Comparison of ENCODE assay signal across 18 mouse cellular contexts in the genomic region with DNA sequence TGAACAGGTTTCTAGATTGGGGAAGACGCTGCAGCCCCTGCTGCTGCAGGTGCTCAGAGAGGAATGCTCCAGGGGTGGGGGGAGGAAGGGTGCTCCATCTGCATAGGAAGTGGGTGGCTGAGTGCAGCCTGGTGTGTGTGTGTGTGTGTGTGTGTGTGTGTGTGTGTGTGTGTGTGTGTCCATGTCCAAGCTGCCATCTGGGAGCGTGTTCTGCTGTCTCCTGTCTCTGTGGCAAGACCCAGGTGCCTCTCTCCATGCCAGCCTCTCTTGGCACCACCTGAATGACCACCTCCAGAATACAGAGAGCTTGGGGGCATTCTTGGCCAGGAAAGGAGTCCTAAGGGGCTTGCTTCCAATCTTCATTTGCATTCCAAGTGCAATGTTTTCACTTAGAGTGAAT. TPM values are rescaled to one million over a fixed set of nuclear protein-coding genes. Genes with fewer than 3 reads are reported as not detected.
DNase-seq lines count a peak whose midpoint lies in the region; ATAC-seq and TF ChIP-seq lines count a peak whose summit lies in the region.
"Had no signal": no experiment of that assay in that cellular context is flagged by ENCODE, and none has a peak within 500 bp of the region (broad histone marks: within the 10 kb centered on the region; RNA-seq: fewer than 3 reads in every experiment).

No protein-coding gene starts in this region.

- no peaks in the 10 kb centered on the region for H3K9me3 ChIP-seq in hindbrain, embryonic 10.5 days
- H3K9me3 ChIP-seq in hindbrain, embryonic 11.5 days (ENCODE audit: control insufficient read depth, low read length) = no peaks in the 10 kb centered on the region
- H3K9me3 ChIP-seq in forebrain, embryonic 15.5 days = no peaks in the 10 kb centered on the region
- H3K9me3 ChIP-seq in midbrain, embryonic 14.5 days (ENCODE audit: control insufficient read depth, low read length) = no peaks in the 10 kb centered on the region
- H3K9me3 ChIP-seq: heart, embryonic 10.5 days; lung, embryonic 15.5 days had no signal

- DNase-seq in hindbrain, embryonic 10.5 days (ENCODE audit: low spot score) = no peak
- DNase-seq in hindbrain, embryonic 11.5 days (ENCODE audit: low spot score) = no peak
- peak; percentile 88 for DNase-seq in brain, embryonic 14.5 days (ENCODE audit: low read depth)
- DNase-seq in midbrain, embryonic 14.5 days = no peak
- no peak for DNase-seq in cerebellum, postnatal 36 days
- DNase-seq in urinary bladder, postnatal 25 days (ENCODE audit: low spot score) = no peak
- DNase-seq: cerebellum, adult 8-10 months; gastrocnemius, postnatal 14 days; kidney, postnatal 25 days; right cerebral cortex, postnatal 4 days had no signal

- H3K4me1 ChIP-seq in hindbrain, embryonic 10.5 days (replicated peaks) = peaks cover 48% of the 10 kb centered on the region
- peaks cover 11% of the 10 kb centered on the region for H3K4me1 ChIP-seq in hindbrain, embryonic 11.5 days (replicated peaks; ENCODE audit: control insufficient read depth, insufficient read depth, low read length)
- H3K4me1 ChIP-seq in forebrain, embryonic 15.5 days = peaks cover 96% of the 10 kb centered on the region
- H3K4me1 ChIP-seq in midbrain, embryonic 14.5 days (ENCODE audit: control insufficient read depth, insufficient read depth, low read length) = peaks cover 47% of the 10 kb centered on the region

- H3K27ac ChIP-seq in hindbrain, embryonic 10.5 days = peak overlapping the region; percentile 25; the same call in 1 of the 2 replicates
- no peak overlapping the region for H3K27ac ChIP-seq in hindbrain, embryonic 11.5 days (ENCODE audit: low read depth, low read length)
- peak overlapping the region; percentile 95 for H3K27ac ChIP-seq in forebrain, embryonic 15.5 days (replicated peaks)
- H3K27ac ChIP-seq in midbrain, embryonic 14.5 days (replicated peaks; ENCODE audit: low read depth, low read length) = peak overlapping the region; percentile 74
- H3K27ac ChIP-seq: heart, embryonic 10.5 days; lung, embryonic 15.5 days had no signal

- H3K36me3 ChIP-seq in hindbrain, embryonic 10.5 days = no peaks in the 10 kb centered on the region
- no peaks in the 10 kb centered on the region for H3K36me3 ChIP-seq in hindbrain, embryonic 11.5 days (ENCODE audit: control insufficient read depth, insufficient read depth, low read length)
- H3K36me3 ChIP-seq in forebrain, embryonic 15.5 days = no peaks in the 10 kb centered on the region
- 0 out of 2 replicates have a peak, but pooled peaks cover 6% of the 10 kb centered on the region for H3K36me3 ChIP-seq in midbrain, embryonic 14.5 days (ENCODE audit: control insufficient read depth, insufficient read depth, low read length)
- H3K36me3 ChIP-seq: heart, embryonic 10.5 days; lung, embryonic 15.5 days had no signal

- no peak overlapping the region for H3K4me2 ChIP-seq in hindbrain, embryonic 11.5 days (replicated peaks; ENCODE audit: low read depth, low read length)
- H3K4me2 ChIP-seq in forebrain, embryonic 15.5 days (replicated peaks) = no peak overlapping the region
- H3K4me2 ChIP-seq in midbrain, embryonic 14.5 days (ENCODE audit: low read length) = no peak overlapping the region
- H3K4me2 ChIP-seq: liver, embryonic 11.5 days; lung, embryonic 15.5 days had no signal

- WGBS in hindbrain, embryonic 10.5 days = 41% methylated on average over 2 of the region's 2 CpGs
- WGBS in hindbrain, embryonic 11.5 days = 44% methylated on average over 2 of the region's 2 CpGs
- WGBS in forebrain, embryonic 15.5 days = 15% methylated on average over 2 of the region's 2 CpGs
- 27% methylated on average over 2 of the region's 2 CpGs for WGBS in midbrain, embryonic 14.5 days

- no peak for TF ChIP-seq CTCF in brain, embryonic 14.5 days (IDR thresholded peaks at IDR 0.05; ENCODE audit: borderline replicate concordance, extremely low read depth, insufficient read depth, insufficient read length)

- H3K27me3 ChIP-seq in hindbrain, embryonic 10.5 days (ENCODE audit: insufficient read depth, poor library complexity, severe bottlenecking) = peaks cover 99% of the 10 kb centered on the region
- peaks cover 29% of the 10 kb centered on the region for H3K27me3 ChIP-seq in hindbrain, embryonic 11.5 days (ENCODE audit: control insufficient read depth, insufficient read depth, low read length)
- no peaks in the 10 kb centered on the region for H3K27me3 ChIP-seq in forebrain, embryonic 15.5 days
- peaks cover 27% of the 10 kb centered on the region for H3K27me3 ChIP-seq in midbrain, embryonic 14.5 days (ENCODE audit: control insufficient read depth, insufficient read depth, low read length)

- no peak for ATAC-seq in hindbrain, embryonic 11.5 days (ENCODE audit: low FRiP score)
- peak; percentile 24; the same call in 1 of the 2 replicates for ATAC-seq in forebrain, embryonic 15.5 days (replicated peaks)
- ATAC-seq in midbrain, embryonic 14.5 days (ENCODE audit: low FRiP score, low TSS enrichment) = no peak
- no peak for ATAC-seq in granulocyte monocyte progenitor cell, adult 5-6 weeks (replicated peaks; ENCODE audit: poor library complexity, severe bottlenecking)
- ATAC-seq: intestine, postnatal 0 days had no signal

- TF ChIP-seq POLR2A in brain, embryonic 14.5 days (IDR thresholded peaks at IDR 0.05; ENCODE audit: borderline replicate concordance, extremely low read depth, insufficient read depth, insufficient read length, poor library complexity, severe bottlenecking) = no peak

- H3K4me3 ChIP-seq in hindbrain, embryonic 10.5 days = no peak overlapping the region
- no peak overlapping the region for H3K4me3 ChIP-seq in hindbrain, embryonic 11.5 days (ENCODE audit: low read depth, low read length)
- H3K4me3 ChIP-seq in forebrain, embryonic 15.5 days = no peak overlapping the region
- no peak overlapping the region for H3K4me3 ChIP-seq in midbrain, embryonic 14.5 days (replicated peaks; ENCODE audit: low read depth, low read length)
- H3K4me3 ChIP-seq: heart, embryonic 10.5 days; lung, embryonic 15.5 days; myocyte had no signal

- H3K9ac ChIP-seq in hindbrain, embryonic 11.5 days (ENCODE audit: low read depth, low read length) = no peak overlapping the region
- H3K9ac ChIP-seq in forebrain, embryonic 15.5 days (replicated peaks) = peak overlapping the region; percentile 3; the same call in 1 of the 2 replicates
- H3K9ac ChIP-seq in midbrain, embryonic 14.5 days (replicated peaks; ENCODE audit: low read length) = 0 out of 2 replicates have a peak overlapping the region, but pooled peaks have one; percentile 6
- H3K9ac ChIP-seq: lung, embryonic 15.5 days had no signal

RNA-seq across cellular contexts. Expression of a gene that starts 24.4 kb away (rescaled TPM):
- 0.20 and 0.25 TPM in 2 replicates for polyA plus RNA-seq in hindbrain, embryonic 10.5 days (2016; fragmentation: Nextera tagmentation; extraction: Ambion mirVana)
- polyA plus RNA-seq in hindbrain, embryonic 11.5 days (2014; fragmentation: Nextera tagmentation; extraction: Ambion mirVana) = 0.20 and 0.39 TPM in 2 replicates
- 22.7 and 35.4 TPM in 2 replicates for polyA plus RNA-seq in brain, embryonic 14.5 days (2012; rRNA removed)
- polyA plus RNA-seq in forebrain, embryonic 15.5 days (2015; fragmentation: Nextera tagmentation; extraction: Ambion mirVana) = 4.4 and 5.3 TPM in 2 replicates
- polyA plus RNA-seq in midbrain, embryonic 14.5 days (2014; fragmentation: Nextera tagmentation; extraction: Ambion mirVana) = 2.0 and 2.6 TPM in 2 replicates
- total RNA-seq in granulocyte monocyte progenitor cell, adult 5-6 weeks (2014; fragmentation: Nextera tagmentation) = not detected in 2 replicates
- not detected in 2 replicates for total RNA-seq in granulocyte monocyte progenitor cell, adult 5-6 weeks (2017)
- total RNA-seq: megakaryocyte progenitor cell, adult 5-6 weeks had no signal
